Mouse (Mus musculus) adrenal gland, adult 18-20 months (tissue): ENCODE measurements at regions not wholly inside any gene's neighbourhood (a gene's known extent, or its start where the extent isn't known, plus 50 kb on each side); places are given as distances from the start of the nearest gene placed in this dataset.

Experiments
- DNase-seq, 2 experiments: peaks; one replicate each; pipeline ENCODE4 v3.0.0; 2021 to 2022; ENCODE audit warnings: low spot score in 2 of 2

GRCm38 (mm10) chr13:107711341-107711994, 332.8 kb upstream of the Smim15 start:
- DNase-seq = no peak

GRCm38 (mm10) chr13:107710368-107710767, 333.9 kb upstream of the Smim15 start:
- DNase-seq = no peak

- no peak for DNase-seq
These were observed 334.4 kb upstream of the Smim15 start for GRCm38 (mm10) chr13:107709828-107710227.

- no peak for DNase-seq
These were observed 340.5 kb upstream of the Smim15 start for GRCm38 (mm10) chr13:107703736-107704135.

- no peak for DNase-seq
These were observed 343.7 kb upstream of the Smim15 start for GRCm38 (mm10) chr13:107700268-107701139.

- no peak for DNase-seq
These were observed 345.0 kb upstream of the Smim15 start for GRCm38 (mm10) chr13:107699251-107699650.

- no peak for DNase-seq
These were observed 345.9 kb upstream of the Smim15 start for GRCm38 (mm10) chr13:107698345-107698744.

GRCm38 (mm10) chr13:107692123-107692830, 352.0 kb upstream of the Smim15 start:
- DNase-seq = no peak

GRCm38 (mm10) chr13:107688972-107689371, 355.3 kb upstream of the Smim15 start:
- DNase-seq = no peak

- peak in 1 of 2 experiments; percentile 16 for DNase-seq
These were observed 359.0 kb upstream of the Smim15 start for GRCm38 (mm10) chr13:107685231-107685630.

GRCm38 (mm10) chr13:107683909-107684308, 360.3 kb upstream of the Smim15 start:
- no peak for DNase-seq

- DNase-seq = no peak
These were observed 362.5 kb upstream of the Smim15 start for GRCm38 (mm10) chr13:107681719-107682118.

- no peak for DNase-seq
These were observed 365.4 kb upstream of the Smim15 start for GRCm38 (mm10) chr13:107678860-107679259.

GRCm38 (mm10) chr13:107677091-107677470, 367.2 kb upstream of the Smim15 start:
- DNase-seq = no peak

- peak in 1 of 2 experiments; percentile 25 for DNase-seq
These were observed 367.7 kb upstream of the Smim15 start for GRCm38 (mm10) chr13:107676310-107677090.

GRCm38 (mm10) chr13:107672166-107672565, 372.1 kb upstream of the Smim15 start:
- DNase-seq = no peak

- no peak for DNase-seq
These were observed 375.7 kb upstream of the Smim15 start for GRCm38 (mm10) chr13:107668509-107668908.

GRCm38 (mm10) chr13:107665775-107666174, 378.5 kb upstream of the Smim15 start:
- DNase-seq = no peak

- no peak for DNase-seq
These were observed 380.0 kb upstream of the Smim15 start for GRCm38 (mm10) chr13:107664197-107664596.

GRCm38 (mm10) chr13:107663745-107664144, 380.5 kb upstream of the Smim15 start:
- no peak for DNase-seq

- no peak for DNase-seq
These were observed 382.8 kb upstream of the Smim15 start for GRCm38 (mm10) chr13:107661414-107661813.
